Mouse (Mus musculus): ENCODE data around the gene Cryab.

Gene Cryab

DNA sequence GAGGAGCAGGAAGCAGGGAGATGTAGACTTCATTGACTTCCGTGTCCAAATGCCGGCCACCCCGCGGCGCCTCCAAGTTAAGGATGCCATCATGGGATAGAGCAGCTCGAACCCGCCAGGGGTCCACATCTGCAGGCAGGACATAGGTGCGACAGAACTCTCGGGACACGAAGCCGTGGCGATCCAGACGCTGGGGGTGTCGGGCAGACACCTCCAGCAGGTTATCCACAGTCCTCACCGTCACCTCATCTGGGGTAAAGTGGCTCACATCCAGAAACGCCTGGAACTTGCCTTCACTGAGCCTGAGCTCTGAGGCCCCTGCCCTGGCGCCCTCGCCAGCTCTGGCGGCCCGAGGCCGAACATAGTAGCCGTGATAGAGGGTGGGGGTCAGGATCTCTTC is at the start of gene Cryab:
Cryab (plus strand) TSS at position 3 of the 400 bp plus-strand sequence.
- DNase-seq (ENCODE audit: low spot score): no peak

DNA sequence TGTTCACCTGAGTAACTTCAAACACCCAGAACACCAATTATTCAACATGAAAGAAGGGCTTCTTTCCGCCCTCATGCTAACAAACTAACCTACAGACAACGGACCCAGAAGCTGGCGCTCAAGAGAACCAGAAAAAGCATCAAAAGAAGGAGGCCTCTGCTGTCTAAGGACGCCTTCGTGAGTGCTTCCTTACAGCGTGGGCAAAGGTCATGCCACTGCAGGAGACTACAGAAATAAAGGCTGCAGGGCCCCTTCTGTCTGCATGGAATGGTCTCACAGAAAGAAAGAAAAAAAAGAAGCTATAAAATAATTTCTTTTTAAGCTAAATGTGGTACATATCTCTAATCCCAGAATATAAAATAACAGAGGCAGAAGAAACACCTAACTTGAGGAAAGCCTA is 46.2 kb upstream of the Cryab start:
- no peak for DNase-seq (ENCODE audit: low spot score)

DNA sequence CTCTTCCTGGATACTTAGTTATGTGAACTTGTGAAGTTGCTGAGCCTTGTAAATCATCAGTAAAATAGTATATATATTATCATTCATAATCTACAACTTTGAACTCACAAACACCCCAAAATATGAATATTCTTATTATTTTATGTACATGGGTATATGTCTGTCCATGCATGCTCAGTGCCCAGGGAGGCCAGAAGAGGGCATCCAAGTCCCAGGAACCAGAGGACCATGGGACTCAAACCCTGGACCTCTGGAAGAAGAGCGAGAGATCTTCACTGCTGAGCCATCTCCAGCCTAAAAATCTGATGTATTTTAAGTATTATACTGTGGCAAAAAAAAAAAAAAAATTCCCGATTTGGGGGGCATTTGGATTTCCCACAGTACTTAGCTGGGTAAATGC is 42.0 kb upstream of the Cryab start:
- DNase-seq (ENCODE audit: low spot score): peak; percentile 60

DNA sequence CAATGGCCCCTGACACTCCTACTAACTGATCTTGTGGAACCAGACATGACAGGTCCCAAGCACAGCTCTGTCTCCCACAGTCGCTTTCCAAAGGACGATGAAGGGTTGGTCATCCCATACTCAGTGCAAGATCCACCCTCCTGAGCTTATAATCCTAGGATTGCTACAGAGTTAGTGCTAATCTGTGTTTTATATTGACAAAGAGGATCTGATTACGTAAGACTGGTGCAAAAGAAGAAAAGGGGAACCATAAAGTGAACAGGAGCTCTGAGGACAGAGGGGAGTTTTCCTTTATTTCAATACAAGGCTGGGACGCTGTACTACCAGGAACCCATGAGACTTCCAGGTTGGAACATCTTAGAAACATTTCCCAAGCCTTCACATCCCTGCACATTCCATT is 39.8 kb upstream of the Cryab start:
- DNase-seq (ENCODE audit: low spot score): no peak

DNA sequence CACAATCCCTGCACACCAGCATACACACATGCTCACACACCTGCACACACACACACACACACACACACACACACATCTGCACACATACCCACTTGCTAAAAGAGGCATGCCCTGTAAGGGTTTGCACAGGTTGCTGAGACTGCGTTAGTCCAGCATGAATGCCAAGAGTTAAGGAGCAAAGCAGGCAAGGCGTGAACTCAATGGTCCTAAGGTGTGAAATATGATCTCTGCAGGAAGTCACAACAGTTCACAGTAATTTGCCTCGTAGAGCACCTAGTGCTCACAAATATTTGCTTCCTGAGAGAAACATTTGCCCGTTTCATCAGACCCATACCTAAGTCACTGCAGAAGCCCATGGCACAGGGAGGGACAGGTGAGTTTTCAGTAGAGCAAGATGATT is 36.9 kb upstream of the Cryab start:
- no peak for DNase-seq (ENCODE audit: low spot score)

DNA sequence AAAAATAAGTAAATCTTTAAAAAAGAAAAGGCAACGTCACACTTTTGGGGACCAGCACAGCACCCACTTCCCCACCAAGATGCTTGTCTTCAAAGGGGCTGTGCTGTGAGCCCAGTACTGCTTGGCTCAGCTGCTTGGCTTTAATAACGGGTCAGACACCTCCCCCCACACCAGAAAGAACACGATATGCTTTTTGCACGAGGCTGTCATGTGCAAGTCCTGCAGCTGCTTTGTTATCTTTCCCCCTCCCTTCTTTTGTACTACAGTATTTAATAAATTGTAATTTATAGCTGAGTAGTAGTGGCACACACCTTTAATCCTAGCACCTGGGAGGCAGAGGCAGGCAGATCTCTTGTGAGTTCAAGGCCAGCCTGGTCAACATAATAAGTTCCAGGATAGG is 32.2 kb upstream of the Cryab start:
- DNase-seq (ENCODE audit: low spot score): no peak

DNA sequence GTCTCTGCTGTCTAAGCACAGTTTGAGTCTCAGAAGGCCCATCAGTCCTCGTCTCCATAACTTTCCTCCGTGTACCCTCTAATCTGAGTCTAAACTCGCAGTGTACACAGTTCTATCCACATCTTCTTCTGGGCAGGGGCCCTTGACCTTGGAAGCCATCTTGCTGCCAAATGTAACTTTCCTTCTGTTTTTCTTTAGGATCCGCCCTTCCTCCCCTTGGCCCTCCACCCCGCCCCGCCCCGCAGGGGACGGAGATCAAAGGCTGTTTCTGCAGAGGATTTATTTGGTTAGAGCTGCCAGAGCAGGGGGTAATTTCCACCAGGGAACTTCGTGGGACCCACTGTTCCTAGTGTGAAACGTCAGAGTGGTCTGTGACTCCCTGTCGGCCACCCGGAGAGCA is 30.1 kb upstream of the Cryab start:
- no peak for DNase-seq (ENCODE audit: low spot score)

DNA sequence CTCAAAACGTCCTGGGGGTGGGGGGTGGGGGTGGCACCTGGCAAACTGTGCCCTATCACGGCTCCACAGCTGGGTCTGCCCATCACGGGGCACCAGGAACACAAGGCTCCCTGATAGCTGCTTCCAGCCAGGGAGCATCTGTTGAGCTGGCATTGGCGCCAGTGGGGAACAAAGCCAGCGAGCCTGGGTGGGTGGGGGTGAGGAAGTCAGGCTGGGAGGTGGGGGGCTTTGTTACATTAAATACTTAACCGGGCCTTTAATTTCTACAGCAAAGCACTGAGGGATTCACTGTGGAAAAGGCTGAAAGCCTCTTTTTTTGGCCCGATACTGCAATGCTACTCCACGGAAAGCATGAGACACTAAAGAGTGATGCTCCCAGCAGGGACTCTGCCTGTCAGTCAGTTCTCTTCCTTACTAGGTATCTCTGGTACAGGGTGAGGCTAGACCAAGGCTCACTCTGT is 28.6 kb upstream of the Cryab start:
- DNase-seq (ENCODE audit: low spot score): no peak

DNA sequence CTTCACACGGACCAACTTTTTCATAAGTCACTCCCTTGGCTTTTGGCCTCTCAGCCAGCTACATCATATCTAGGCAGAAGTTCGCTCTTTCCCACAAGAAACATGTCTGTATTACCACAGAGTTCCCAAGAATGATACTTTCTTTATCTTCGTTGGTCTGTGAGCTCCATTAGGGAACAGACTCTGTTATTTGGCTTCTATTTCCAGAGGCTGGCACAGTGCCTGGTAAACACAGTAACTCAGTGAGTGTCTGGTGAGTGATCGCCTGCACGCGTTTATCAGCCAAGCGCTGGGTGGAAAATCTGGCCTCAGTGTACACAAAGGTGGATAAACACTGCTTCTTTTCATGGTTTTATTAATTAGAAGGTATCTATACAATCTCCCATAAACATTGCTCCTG is 27.7 kb upstream of the Cryab start:
- DNase-seq (ENCODE audit: low spot score): no peak

DNA sequence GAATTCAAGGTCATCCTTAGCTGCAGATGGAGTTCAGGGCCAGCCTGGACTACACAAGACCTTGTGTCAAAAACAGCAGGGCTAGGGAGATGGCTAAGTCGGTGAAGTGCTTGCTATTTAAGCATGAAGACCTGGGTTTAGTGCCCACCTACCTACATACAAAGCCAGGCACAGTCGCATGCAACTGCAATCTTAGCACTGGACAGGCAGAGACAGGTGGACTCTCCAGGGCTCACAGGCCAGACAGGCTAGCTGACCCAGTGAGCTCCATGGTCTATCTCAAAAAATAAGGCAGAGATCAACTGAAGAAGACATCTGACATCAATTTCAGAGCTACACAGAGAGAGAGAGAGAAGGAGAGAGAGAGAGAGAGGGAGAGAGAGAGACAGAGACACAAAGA is 27.0 kb upstream of the Cryab start:
- DNase-seq (ENCODE audit: low spot score): no peak

DNA sequence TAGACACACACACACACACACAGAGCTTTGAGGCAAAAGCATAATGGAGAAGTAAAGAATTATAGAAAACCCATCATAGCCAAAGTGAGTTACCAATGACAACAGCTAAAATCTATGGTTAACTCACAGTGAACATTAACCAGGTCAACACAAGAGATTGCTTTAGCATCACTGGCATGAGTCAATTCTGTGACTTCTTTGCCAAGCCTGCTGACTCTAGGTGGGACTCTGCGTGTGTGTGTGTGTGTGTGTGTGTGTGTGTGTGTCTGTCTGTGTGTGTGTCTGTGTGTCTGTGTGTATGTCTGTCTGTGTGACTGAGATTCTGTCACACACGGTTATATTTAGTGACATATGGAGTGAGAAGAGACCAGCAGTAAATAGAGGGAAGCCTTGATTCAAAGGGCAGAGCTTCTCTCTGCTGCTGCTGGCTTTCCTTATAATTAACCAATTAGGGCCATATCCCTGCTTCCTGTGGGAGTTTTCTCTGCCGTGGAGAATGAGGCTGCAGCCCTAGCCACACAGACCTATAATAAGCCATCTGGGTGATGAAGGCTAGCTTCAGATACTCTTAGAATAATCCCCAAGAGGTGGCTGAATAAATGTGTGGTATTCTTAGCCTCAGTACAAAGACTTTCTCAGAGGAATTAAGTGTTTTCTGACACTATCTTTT is 26.3 kb upstream of the Cryab start:
- peak; percentile 56 for DNase-seq (ENCODE audit: low spot score)

DNA sequence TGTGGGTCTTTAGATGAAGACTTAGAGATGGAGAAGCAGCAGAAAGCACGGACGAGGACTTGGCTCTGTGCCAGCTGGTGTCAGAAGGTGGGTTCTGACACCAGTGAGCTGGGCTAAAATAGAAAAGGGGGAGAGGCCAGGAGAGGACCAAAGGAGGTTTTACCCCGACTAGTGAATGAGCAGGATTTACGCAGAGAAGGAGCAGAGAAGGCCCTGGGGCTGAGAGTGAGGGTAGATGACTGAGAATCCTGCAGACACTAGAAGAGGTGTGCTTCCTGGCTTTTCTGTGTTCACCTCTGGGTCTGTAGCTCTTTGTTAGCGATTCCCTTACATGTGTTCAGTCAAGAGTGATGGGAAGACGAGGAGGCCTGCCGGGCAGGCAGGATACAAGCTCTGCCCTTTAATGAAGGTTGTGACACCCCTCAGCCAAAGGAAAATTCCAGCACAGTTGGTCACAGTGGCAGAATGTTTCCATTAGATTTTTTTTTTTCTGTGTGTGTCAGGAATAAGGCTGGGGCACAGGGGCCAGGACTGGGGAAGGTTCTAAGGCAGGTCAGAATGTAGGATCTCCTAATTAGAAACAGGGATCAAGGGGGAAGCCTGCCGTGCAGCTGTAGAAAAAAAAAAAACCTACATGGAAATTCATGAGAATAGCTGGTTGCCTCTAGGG is 25.1 kb upstream of the Cryab start:
- no peak for DNase-seq (ENCODE audit: low spot score)

DNA sequence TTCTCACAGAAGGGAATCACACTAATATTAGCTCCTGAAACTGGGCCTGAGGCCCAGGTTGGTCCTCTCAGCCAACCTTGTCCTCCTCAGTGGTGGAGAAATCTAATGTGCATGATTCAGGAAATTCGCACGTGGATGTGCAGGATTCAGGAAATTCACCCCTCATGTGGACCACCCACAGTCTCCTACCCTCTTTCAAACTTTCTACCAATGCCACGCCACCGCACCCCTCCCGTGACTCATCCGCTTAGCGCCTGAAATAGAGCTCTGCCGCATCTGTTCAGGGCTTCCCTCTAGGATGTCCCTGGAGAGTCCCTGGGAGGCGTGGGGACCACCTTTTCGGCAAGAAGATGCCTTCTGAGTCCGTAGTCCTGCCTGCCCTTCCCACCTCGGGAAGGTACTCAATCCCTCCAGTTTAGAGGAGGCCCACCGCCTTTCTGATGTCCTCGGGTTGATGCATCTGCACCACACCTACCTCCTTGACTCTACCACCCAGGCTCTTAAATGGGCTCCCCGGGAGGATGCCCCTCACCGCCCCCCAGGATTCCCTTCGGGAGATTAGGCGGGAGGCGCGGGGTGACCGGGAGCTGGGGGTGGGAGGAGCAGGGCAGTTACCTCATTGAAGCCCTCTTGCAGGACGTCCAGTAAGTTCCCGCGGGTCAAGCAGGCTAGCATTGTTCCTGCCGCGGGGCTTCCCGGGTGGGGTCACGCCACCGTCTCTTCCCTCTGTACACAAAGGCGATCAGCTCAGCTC is 23.8 kb upstream of the Cryab start:
- DNase-seq (ENCODE audit: low spot score): peak; percentile 45

DNA sequence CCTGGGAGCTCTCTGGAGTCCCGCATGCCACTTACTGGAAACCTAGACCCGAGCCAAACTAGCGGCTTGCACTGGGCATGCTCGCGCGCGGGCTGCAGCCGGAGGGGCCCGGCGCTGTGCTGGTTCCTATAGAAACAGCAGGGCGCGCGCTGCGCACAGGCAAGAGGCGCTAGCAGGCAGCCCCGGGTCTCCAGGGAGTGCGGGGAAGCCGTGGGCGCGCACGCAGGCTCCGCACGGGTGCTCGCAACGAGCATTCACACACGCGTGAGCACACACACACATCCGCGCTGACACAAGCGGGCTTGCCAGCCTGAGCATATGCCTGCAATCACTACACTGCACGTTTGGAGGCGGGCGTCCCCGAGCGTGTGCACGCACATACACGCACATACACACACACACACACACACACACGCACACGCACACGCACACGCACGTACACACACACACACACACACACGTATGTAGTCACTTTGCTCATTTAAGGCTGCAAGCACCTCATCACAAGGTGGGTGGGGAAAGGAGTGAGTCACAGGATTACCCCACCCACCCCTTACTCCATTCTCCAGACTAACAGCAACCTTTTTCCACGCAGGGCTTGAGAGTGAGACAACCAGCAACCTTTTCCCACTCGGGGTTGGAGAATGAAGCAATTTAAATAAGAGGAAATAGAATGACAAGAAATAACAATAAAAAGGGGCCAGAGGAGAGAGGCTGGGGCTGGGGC is 23.0 kb upstream of the Cryab start:
- DNase-seq (ENCODE audit: low spot score): peak; percentile 89

DNA sequence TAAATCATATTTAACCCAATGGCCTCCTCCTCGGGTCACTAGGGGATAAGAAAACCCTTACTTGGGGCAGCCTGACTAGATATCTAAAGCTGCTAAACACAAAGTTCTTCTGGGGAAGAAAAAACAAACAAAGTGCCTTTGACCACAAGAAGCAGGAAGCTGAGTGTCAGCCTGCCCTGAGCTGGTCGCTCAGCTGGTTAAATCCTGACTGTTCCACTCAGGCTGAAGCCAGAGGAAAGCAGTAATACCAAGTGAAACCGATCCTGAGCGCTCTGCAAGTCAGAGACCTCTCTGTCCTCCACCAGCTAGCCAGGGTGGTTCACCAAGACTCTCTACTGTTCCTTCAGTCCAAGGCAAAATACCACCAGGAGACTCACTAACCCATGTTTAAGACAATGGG is 21.5 kb upstream of the Cryab start:
- DNase-seq (ENCODE audit: low spot score): no peak

DNA sequence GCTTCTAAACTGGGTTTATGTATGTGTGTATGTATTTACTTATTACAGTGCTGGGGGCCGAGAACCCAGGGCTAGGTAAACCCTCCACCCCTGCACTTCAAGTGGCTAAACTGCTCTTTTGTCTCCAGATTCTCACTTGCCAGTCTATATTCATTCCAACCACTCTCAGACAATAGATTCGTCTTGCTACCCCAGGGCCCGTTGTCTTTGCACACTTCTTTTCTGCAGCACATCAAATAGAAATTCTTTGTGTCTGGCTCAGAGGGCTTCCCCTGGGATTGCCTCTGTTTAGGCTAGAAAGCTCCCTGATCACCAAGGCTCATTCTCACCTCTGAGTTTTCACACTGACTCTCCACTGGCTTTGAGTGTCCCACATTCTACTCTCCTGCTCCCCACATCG is 18.6 kb upstream of the Cryab start:
- peak; percentile 7 for DNase-seq (ENCODE audit: low spot score)

DNA sequence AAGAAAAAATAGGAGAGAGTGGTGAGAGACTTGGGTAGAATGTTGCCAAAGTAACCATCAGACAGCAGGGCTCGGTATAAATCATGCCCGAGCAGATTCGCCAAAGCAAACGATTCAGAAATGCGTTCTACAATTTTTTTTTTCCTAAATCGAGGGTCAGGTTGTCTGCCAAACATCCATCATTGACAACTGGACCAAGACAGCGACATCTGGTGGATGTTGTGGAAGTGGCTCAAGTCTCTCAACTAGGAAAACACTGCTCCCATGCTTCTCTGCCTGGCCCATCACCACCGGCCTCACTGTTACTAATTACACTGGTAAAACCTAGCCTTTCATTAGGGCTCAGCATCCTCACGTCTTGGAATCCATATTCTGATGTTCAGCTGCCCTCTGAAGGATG is 16.1 kb upstream of the Cryab start:
- DNase-seq (ENCODE audit: low spot score): peak; percentile 87

DNA sequence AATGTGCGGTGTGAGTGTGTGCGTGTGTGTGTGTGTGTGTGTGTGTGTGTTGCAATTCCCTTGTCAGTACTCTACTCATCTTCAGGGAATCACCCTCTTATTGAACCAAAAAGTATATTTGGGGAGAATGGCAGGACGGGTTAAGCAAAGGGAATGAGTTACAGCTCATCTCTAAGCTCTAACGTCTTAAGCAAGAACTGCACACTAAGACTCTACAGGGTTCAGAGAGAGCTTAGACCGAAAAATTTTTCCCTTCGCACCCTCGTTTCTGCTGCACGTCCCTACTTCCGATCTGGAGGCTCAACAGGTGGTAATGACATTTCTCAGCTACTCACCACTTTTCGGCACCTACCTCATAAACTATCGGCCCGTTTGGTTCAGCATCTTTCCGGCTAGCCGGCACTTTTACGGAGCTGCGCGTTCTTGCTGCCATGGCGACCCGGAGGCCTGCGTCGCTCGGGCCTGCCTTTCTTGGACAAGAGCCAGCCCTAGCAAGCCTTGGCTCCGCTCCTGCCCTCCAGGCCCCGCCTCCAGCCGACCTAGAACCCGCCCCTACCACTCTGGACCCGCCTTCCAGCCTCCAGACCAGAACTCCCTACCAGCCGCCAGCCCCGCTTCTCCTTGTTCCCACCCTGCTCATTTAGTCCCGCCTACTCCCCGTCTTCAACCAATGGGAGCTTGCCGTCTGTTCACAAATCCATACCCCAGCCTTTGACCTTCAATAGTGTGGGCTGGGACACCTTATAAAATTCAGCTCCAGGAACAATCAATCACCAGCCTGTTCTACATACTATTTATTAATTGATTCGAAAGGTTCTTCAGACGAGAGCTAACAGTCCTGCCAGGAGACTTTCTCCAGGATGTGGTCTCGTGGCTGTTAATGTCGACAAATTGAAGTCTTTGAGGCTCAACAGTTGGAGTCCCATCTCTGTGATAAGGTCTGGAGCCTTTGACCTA is 11.9 kb upstream of the Cryab start, which contains the start of gene Dixdc1:
Dixdc1 (minus strand) TSS at position 604 of the 957 bp plus-strand sequence.
- DNase-seq (ENCODE audit: low spot score): peak; percentile 94

DNA sequence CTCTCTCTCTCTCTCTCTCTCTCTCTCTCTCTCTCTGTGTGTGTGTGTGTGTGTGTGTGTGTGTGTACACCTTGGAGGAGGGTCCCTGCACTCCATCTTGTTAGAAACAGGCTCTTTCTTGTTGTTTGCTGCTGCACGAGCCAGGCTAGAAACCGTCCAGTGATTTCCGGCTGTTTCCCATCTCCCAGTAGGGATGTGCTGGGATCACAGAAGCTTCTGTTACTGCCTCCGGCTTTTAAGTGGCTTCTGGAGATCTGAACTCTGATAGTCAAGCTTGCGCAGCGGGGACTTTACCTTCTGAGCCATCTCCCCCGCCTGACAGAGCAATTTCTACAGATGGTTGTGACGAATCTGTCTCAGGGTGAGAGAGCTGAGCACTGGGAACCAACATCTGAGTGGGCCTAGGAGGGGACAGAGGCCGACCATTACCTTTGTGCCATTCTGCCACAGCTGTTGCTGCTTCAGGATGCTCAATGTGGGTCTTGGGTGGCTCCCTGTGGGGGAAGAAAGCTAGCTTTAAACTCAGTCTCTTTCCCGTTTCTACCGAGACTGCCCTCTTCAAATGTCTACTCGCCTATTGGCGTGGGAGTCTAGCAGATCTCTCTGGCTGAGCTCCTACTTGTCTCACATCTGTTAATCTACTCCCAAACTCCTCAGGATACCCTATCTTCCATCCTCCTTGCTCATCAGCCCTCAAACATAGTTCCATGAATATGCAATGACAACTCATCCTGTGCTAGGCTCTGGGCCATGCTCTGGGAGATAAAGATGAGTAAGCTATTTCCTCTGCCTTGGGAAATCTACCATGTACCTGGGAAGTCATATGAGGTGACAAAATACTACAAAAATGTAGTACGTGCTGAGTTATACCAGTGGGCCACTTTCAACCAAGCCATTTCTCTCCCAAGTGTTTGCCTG is 10.0 kb upstream of the Cryab start:
- no peak for DNase-seq (ENCODE audit: low spot score)

DNA sequence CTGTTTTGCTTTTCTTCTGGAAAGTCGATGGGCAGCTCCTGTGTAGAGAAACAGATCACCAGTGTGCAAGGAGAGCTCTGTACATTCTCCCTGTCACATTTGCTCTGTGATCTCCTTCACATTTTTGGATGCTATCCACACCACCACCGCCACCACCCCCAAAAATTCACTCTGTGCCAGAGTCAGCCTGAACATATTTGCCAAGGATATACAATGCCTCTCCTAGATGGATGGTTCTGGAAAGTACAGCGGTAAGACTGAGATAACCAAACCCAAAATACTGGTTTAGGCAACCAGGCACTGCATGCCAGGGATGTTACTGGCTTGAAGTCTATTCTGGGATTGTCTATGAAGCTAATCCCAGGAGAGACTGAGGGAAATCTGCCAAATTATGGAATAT is 8.9 kb upstream of the Cryab start:
- no peak for DNase-seq (ENCODE audit: low spot score)
